Mouse (Mus musculus): ENCODE results near the gene Arsb.

- TF ChIP-seq CTCF (conservative IDR thresholded peaks at IDR 0.05; ENCODE audit: insufficient read depth, insufficient read length, low read depth, low read length) (no peak), POLR2A (IDR thresholded peaks at IDR 0.05; ENCODE audit: low read depth, low read length) (no peak)
Measured at GRCm38 (mm10) chr13:93864066-93864740, 92.8 kb downstream of the Arsb start.

Measured in kidney, adult 2 months (tissue).